Mouse (Mus musculus) kidney, adult 2 months (tissue): ENCODE data around the gene Rabgap1.

Source experiments
- CTCF ChIP-seq: fragments of 200-500 bp; conservative IDR thresholded peaks from 2 replicates; pipeline ENCODE4 v1.5.1; 2011; ENCODE audit warnings: low read depth, mild to moderate bottlenecking, control low read depth, low read length, moderate library complexity, mixed read lengths; ENCODE audit not compliant: insufficient read depth, insufficient read length
- POLR2A ChIP-seq: fragments of 200-500 bp; IDR thresholded peaks from one replicate; pipeline ENCODE4 v1.6.1; 2011; ENCODE audit warnings: low read depth, low read length, control low read depth

GRCm38 (mm10) chr2:37485370-37485769 lies 42.3 kb downstream of the Rabgap1 start:
- TF ChIP-seq CTCF (no peak), POLR2A (no peak)
